Mouse (Mus musculus): ENCODE results near the gene Prkcz. TPM values are rescaled to one million over a fixed set of nuclear protein-coding genes. Genes with fewer than 3 reads are reported as not detected.

Prkcz gene
- total RNA-seq, 2 experiments from 2014 or later = 1.7 to 2.8 TPM

- intact Hi-C loops (cut with DNase I) = no loop called here
- DNase-seq = no peak
Measured at GRCm38 (mm10) chr4:155225918-155226317, 135.2 kb downstream of the Prkcz start.

- intact Hi-C loops (cut with DNase I) = loop anchor here (1.0 kb wide), 2 partner anchors 9 to 24 kb away; no protein-coding TSS in a partner anchor
- DNase-seq = no peak
Measured at GRCm38 (mm10) chr4:155223594-155224528, 137.3 kb downstream of the Prkcz start.

GRCm38 (mm10) chr4:155222841-155223593, 138.1 kb downstream of the Prkcz start:
- intact Hi-C loops (cut with DNase I) = loop anchor here (1.0 kb wide), 2 partner anchors 10 to 25 kb away; no protein-coding TSS in a partner anchor

GRCm38 (mm10) chr4:155222552-155222840, 138.7 kb downstream of the Prkcz start, which contains the start of gene Ski:
TSS of gene Ski (minus strand) at chr4:155222592.
- intact Hi-C loops (cut with DNase I) = no loop called here
- no peak for DNase-seq

More at GRCm38 (mm10) chr4:155222841-155223593, 138.1 kb downstream of the Prkcz start:
- DNase-seq = peak; percentile 100

GRCm38 (mm10) chr4:155221599-155222551, 139.3 kb downstream of the Prkcz start:
- intact Hi-C loops (cut with DNase I) = loop anchor here (2.0 kb wide), 1 partner anchor 71 kb away; no protein-coding TSS in a partner anchor
- peak; percentile 76 to 84 for DNase-seq

- intact Hi-C loops (cut with DNase I) = loop anchor here (2.0 kb wide), 1 partner anchor 70 kb away; no protein-coding TSS in a partner anchor
- no peak for DNase-seq
Measured at GRCm38 (mm10) chr4:155221106-155221505, 140.1 kb downstream of the Prkcz start.

- DNase-seq = peak in 1 of 2 experiments; percentile 46
- intact Hi-C loops (cut with DNase I) = loop anchor here (2.0 kb wide), 1 partner anchor 70 kb away; no protein-coding TSS in a partner anchor
Measured at GRCm38 (mm10) chr4:155220213-155221100, 140.7 kb downstream of the Prkcz start.

- no peak for DNase-seq
- intact Hi-C loops (cut with DNase I) = loop anchor here (2.0 kb wide), 3 partner anchors 15 to 69 kb away; no protein-coding TSS in a partner anchor
Measured at GRCm38 (mm10) chr4:155219271-155220212, 141.6 kb downstream of the Prkcz start.

- intact Hi-C loops (cut with DNase I) = loop anchor here (1.0 to 2.0 kb wide), 3 partner anchors 17 to 123 kb away; no protein-coding TSS in a partner anchor
- DNase-seq = no peak
Measured at GRCm38 (mm10) chr4:155218104-155218732, 142.9 kb downstream of the Prkcz start.

- intact Hi-C loops (cut with DNase I) = loop anchor here (1.0 to 2.0 kb wide), 3 partner anchors 17 to 122 kb away; no protein-coding TSS in a partner anchor
- DNase-seq = peak; percentile 57 to 60
Measured at GRCm38 (mm10) chr4:155217241-155218103, 143.7 kb downstream of the Prkcz start.

- DNase-seq = peak; percentile 61 to 64
- intact Hi-C loops (cut with DNase I) = no loop called here
Measured at GRCm38 (mm10) chr4:155215773-155216630, 145.2 kb downstream of the Prkcz start.

- intact Hi-C loops (cut with DNase I) = no loop called here
- no peak for DNase-seq
Measured at GRCm38 (mm10) chr4:155215203-155215602, 146.0 kb downstream of the Prkcz start.

- no peak for DNase-seq
Measured at GRCm38 (mm10) chr4:155214793-155215192, 146.4 kb downstream of the Prkcz start.

GRCm38 (mm10) chr4:155214188-155214587, 147.0 kb downstream of the Prkcz start:
- DNase-seq = no peak
- intact Hi-C loops (cut with DNase I) = no loop called here

More at GRCm38 (mm10) chr4:155214793-155215192, 146.4 kb downstream of the Prkcz start:
- intact Hi-C loops (cut with DNase I) = no loop called here

GRCm38 (mm10) chr4:155213752-155214054, 147.5 kb downstream of the Prkcz start:
- no peak for DNase-seq
- intact Hi-C loops (cut with DNase I) = no loop called here

Measured in heart, postnatal 36 days (tissue).